Mouse (Mus musculus): ENCODE measurements around the gene Tbc1d8.

Tbc1d8 gene

DNA sequence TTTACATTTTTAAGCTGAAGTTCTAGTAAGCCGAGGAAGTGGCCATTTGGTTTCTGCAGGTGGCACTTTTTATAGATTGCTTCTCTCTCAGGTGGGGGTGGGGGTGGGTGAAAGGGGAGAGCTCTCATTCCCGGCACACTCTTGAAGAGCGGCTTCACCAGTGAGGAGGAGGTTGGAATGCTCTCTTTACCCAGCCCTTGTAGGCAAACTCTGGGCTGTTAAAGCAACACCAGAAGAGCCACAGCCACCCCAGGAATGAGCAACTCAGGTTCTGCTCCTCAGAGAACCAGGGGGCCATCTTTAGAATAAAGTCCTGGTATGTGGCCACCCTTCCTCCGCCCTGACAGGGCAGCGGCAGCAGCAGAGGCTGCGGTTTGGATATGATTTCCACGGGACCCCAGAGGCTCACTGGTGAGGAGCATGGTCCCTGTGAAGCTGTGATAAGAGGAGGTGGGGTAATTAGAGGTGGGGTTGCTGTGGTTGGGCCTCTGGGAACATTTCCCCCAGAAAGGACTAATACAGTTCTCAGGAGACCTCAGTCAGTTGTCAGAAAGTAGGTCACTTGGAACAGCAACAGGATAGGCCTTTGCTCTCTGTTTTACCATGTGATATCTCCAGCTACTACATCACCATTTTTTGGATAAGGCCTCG is 85.2 kb downstream of the Tbc1d8 start:
- no peak for DNase-seq

DNA sequence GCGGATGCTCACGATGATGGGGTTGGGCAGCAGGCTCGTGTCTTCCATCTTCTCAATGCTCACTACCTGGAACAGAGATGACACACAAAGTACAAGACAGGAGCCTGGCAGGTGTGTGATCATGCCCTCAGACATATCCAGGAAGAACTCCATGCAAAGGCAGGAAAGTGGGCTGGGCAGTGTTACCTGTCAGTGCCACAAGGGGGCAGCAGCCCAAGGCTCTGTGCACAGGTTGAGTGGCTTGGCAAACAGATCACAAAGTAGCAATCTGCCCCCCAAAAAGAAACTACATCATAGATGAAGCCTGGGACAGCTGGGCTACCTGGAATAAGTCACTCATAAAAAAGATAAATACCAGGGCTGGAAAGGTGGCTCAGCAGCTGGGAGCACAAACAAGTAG is 86.4 kb downstream of the Tbc1d8 start:
- DNase-seq = peak; percentile 74 to 81

DNA sequence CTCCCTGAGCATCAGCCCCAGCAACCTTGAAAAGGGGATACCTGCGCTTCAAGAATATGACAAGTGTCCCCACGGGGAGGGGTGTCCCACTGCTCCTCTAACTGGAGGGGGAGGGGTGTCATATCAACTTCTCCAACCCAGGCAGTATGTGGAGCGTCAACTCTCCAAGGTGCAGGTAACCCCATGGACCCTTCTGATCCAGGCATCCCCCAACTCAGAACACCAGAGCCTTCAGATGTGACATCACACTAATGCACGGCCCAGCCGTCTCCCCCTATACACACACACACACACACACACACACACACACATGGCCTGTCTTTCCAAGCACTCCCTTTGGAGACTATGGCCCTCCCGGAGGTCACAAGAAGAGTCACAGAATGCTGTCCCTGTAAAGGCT is 86.9 kb downstream of the Tbc1d8 start:
- no peak for DNase-seq

DNA sequence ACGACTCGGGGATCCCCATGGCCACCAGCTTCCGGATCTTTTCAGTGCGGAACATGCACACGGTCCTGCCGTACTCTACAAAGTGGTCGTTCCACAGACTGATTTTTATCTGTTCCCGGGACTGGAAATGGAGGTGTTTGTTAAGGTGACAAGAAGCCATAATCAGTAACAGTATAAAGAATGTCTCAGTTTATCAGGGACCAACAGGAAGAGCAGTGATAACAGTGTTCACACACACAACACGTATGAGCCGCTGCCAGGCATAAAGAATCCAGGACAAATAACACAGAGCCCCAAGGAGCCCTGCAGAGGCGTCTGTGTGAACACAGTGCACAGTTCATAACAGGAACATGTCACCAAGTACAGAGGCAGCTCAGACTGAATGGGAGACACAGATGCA is 89.2 kb downstream of the Tbc1d8 start:
- no peak for DNase-seq

DNA sequence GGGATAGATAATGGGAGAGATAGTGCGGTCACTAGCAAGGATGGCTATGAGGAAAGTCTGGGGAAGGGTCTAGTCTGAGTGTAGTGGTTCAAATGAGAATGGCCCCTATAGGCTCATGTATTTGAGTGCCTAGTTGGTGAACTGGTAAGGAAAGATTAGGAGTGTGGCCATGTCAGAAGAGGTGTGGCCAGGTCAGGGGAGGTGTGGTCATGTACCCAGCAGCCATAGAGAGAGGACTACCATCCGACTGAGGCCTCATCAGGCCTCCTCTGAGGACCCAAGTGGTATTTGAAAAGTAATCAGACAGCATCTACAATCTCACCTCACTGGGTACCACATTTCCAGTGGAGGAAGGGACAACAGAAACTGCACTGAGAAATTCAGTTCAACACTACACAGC is 90.4 kb downstream of the Tbc1d8 start:
- DNase-seq = no peak

DNA sequence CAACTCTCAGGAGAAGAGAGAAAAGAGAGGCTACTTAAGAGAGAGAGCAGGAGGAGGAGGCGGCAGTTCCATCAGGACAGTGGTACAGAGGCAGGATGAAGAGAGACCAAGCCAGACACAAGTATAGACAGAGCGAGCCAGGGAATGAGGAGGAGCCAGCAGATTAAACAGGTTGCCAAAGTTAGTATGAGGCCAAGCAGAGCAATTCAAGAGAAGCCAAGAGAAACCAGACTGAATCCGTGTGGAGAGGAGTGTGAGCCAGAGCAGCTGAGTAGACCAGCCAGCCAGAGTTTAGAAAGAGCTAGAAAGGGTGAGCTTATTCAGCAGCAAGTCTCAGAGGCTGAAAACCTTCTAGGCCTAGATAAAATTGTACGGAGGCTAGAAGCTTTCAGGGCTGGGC is 91.1 kb downstream of the Tbc1d8 start:
- DNase-seq = no peak

DNA sequence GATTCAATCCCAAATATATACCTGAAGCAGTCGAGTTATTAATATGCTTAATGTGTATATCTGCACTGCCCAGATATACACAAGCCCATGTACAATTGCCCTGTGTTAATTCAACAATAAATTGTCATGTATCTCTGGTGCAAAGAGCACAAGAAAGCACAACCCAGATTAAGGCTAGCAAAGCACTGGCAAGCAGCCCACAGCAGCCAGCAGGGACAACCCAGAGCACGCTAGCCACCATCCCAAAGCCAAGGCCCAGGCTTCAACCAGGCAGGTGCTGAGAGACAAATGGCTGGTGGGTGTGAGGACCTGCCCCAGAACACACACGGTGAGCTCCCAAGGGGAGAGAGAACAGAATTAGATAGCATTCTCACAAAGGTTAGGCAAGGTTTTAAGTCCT is 92.1 kb downstream of the Tbc1d8 start:
- no peak for DNase-seq

DNA sequence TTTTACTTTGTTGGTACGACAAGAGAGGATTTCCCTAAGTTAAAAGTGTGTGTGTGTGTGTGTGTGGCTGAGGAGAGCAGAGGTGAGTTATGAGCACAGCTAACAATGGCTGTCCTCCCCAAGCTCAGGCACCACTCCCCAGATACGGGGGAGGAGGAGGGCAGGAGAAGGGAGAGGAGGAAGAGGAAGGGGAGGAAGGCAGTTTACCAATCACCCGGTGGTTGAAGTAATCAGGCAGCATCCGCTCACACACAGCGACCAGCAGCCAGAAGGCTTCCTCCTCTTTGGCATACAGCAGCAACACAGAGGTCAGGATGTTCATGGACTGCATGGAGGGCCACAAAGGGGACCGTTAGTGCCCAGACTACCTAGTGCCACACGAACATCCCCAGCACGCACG is 93.6 kb downstream of the Tbc1d8 start:
- no peak for DNase-seq

DNA sequence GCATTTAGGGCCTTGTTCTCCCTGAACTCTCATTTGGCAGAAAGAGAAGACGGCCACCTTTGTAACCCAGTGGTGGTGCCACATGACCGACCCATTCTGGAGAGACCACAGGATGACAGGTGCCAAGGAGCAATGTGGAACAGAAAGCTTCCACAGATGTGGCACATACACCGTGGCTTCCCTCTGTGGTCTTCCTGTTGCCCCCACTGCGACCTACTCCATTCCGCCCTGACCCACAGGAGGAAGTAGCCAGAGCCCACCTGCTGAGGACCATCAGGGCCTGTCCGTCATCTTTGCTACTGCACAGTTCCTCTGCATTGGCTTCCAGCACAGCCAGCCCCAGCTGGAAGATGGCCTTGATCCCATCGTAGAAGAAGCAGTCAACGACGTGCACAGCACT is 97.5 kb downstream of the Tbc1d8 start:
- DNase-seq = no peak

DNA sequence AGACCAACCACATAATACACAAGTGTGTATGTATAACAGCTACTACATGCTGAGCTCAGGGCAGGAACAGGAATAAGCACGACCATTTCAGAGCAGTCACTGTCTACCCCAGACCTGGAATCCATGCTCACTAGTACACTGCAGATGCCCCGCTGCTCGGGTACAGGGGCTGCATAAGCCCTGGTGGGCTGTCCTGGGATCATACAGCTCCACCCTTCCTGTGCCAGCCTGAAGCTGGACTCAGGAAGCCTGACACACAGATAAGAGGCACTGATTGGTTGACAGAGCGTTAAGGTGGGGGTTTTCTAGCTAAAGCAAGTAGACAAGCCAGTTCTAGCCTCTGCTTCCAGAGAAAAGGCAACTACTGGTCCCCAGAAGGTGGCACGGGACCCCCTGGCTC is 99.5 kb downstream of the Tbc1d8 start:
- DNase-seq = no peak

DNA sequence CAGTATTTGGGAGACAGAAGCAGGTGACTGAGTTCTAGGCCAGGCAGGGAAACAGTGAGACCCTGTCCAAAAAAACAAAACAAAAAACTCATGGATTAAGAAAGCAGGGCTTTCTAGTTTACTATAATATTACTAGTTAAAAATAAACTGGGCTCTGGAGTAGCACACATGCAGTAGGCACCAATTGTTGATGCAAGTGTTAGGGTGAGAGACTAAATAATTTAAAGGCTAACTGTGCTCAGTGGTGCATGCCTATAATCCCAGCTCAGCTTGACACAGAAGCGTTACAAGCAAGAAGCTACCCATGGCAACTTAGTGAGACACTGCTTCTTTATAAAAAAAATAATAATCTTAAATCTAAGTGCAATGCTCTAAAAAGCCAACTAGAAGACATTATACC is 100.0 kb downstream of the Tbc1d8 start:
- DNase-seq = no peak

DNA sequence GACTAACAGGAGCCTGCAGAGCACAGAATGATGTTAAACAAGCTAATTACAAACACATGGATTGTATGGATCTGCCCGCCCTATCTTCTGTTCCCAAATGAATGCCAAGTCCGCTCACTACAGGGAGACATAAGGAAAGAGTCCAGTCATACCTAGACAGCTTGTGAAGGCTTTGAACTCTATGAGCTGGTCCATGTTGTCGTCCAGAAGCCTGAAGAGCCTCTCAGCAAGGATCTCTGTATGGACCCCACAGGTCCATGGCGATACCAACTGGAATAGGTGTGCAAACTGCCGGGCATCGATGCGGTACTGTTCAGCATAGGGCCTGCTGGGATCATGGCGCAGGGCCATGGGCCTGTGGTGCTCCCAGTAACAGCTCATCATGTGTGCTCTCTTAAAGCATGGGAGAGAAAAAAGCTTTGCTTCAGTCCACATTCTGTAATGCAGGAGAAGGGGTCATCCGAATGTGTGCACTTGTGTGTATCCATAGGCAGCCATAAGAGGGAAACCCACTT is 101.8 kb downstream of the Tbc1d8 start:
- DNase-seq = no peak

DNA sequence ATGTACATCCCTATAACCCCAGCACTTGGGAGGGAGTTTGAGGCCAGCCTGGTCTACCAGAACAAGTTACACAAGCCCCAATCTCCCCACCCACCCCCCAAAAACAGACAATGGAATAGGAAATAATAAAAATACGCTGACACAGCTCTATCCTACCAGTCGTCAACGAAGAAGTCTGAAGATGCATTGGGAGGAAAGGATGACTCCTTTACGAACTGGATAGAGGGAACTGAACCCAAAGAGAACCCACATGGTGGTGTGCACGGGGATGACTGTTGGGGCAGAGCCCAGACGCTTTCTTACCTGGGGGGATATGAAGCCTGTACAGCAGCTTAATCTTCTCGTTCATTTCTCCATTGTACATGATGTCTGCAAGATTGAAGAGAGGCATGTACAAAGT is 102.4 kb downstream of the Tbc1d8 start:
- DNase-seq = no peak

DNA sequence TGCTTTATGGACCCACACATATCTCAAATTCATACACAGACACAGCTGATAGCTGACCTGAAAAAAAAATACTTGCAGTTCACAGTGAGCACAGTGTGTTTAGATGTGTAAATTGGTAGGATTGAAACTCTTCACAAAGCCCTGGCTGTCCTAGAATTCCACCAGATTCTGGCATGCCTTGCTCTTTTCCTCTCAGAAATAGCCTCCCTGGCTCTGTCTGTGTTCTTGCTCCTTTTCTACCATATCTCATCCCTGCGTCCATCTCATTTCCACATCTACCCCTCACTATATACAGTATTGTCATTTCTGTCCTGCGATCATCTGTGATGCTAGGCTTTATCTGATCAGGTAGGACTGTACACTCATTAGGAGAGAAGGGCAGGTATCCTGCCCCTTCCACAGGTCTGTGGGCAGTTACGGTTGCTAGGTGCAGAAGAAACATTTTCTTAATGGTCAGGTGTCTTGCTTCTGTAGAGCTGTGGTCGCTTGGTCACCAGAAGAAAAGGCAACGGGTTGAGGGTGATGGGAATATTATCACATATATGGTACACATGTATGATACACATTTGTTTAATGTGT is 104.2 kb downstream of the Tbc1d8 start:
- DNase-seq = no peak

DNA sequence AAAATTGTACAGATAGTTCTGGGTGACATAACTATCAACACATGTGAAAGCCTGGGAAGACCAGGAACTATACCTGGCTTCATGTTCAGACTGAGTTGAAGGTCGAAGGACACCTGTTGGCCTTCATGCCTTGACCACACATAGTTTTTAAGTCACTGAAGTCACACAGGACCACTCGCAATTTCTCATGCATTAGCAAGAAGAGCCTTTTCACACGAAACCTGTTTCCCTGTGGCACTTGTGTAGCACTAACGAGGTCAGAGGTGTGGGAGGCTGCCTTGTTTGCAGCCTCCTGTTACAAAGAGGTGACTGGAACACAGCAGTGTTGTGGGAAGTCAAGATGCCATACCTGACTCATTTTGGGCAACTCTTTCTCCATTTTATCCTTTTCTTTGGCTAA is 105.2 kb downstream of the Tbc1d8 start:
- no peak for DNase-seq

DNA sequence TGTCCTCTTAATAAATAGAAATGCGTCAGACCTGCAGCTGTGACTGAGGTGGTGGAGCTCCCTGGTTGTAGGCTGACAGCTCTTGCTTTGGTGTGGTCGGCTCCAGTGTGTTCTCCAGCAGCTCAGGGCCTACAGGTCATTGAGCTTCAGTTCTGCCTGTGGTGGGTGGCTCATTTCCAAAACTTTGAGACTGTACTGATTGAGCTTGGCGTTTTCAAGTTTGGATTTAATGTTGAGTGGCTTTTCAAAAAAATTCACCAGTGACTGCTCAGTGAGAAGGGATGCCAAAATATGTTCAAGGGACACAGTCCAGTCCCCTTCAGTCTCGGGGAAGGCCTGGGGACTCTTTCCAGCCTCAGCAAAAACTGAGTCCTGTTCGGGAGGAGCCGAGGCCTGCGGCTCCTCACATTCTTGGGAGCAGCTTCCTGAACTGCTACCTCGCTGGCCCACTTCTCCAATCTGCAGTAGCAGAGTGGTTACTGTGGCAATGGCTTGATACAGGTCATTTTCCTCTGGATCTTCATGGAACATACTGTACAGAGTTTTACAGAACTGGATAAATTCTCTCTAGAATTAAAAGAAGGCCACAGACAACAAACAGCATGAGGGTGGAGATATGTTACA is 106.2 kb downstream of the Tbc1d8 start:
- no peak for DNase-seq

DNA sequence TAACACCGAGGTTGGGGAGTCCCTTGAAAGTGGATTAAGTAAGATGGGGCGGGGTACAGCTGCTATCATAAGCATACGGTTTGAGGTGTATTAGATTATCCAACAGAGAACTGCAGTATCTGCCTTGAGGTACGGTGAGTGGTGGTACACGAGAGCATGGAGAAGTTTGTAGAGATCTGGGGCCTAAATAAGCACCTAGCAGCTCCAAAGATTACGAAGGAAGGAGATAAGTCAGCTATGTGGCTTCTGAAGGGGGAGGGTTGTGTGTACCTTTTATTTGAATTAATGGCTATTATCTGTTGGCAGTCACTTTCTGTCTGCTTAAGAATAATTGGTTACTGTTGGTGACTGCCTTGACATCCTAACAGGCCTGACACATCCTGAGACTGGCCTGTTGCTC is 108.1 kb downstream of the Tbc1d8 start:
- DNase-seq = no peak

DNA sequence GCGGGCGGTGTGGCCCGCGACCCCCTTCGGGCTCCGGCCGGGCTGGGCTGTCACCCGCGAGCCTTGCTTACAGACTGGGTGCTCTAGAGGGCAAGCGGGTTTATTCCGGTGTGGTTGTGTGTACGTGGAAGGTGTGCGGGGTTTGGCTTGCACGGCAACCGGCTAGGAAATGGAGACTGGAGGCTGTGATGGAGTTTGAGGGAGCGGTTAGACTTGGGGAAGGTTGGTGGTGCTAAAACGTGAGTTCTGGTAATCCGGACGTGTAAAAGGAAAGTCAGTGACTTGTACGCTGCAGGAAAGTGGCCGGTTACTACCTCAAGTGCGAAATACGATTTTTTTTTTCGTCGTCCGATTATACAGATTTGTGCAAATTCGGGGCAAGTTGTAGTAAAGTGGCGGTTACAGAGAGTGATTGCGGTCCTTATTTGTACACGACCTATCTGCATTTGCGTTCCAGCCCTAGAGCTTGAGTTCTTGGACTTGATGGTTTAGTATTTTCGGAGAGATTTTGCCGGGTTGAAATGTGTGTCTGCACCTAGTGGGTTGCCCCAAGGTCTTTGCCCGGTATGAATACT is 110.2 kb downstream of the Tbc1d8 start:
- DNase-seq = no peak

DNA sequence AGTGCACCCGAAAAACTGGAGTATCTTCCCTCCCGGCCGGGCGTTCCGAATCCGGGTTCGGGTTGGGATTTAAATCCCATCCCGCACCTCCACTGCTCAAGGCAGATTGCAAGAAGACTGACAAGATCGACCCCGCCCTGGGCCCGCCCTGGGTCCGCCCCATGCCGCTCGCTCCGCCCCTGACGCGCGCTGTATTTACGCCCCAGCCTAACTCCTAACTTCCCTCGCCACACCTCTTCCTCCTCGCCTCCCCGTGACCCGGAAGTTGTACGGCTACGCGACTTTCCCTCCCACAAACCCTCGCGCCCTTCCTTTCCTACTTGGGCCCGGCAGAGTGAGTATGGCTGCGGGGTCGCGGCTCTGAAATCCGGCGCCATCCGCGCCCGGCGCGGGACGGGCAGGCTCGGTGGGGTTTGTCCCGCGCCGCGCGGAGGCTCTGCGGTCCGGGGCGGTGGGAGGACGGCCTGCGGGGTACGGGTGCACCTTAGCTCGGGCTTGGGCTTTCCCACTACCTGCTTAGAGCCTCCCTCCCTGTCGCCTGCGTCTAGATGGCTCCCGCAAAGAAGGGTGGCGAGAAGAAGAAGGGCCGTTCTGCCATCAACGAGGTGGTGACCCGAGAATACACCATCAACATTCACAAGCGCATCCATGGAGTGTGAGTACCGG is 110.8 kb downstream of the Tbc1d8 start, which contains the start of gene Rpl31:
Rpl31 (plus strand) TSS at position 242 of the 666 bp plus-strand sequence.
- DNase-seq = peak; percentile 98

DNA sequence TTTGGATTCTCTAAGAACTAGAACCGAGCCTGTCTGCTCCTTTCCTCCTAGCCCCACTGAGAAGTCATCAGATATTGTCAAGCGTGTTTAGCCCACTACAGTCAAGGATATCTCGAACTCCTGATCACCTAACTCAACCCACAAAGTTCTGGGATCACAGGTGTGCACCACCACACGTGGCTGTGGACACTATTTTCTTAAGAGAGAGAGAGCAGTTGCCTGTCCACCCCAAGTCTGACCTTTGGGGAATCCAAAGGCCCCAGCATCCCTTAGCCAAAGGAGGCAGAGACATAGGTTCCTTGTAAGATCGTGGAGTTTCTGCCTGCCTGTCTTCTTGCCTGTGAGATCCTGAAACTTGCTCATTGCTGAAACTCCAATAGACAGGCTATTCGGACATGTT is 111.5 kb downstream of the Tbc1d8 start:
- no peak for DNase-seq

DNA sequence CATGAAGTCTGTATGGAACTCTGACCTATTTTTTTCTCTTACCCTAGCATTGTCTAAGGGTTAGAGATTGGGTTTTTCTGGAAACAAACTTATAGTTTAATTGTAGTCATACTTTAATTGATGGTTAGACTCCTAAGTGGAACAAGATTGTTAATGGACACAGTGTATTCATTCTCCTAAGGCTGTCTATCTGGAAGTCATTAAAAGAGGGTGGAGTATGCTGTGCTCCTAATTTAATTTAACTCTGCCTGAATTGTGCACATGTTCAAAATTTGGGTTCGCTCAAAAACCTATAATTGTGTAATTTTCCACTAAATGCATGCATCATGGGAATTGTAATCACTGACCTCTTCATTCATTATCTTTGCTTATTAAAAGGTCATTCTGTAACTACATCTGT is 113.0 kb downstream of the Tbc1d8 start:
- no peak for DNase-seq

DNA sequence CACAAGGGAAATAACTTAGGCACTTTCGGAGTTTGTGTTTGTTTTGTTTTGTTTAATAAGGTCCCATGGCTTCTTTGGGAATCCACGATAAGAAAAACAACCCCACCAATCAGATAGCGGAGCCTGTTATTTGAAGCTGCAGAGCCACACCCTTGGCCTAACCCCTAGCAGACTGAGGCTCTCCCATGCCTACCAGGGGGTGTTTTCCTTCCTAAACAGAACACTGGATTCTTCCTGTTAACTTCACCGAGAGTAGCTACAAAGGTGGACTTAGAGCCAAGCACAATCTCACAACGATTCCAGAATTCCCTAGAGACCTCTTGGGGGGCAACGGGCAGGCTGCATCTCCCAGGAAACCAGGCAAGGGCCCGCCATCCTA is 116.1 kb downstream of the Tbc1d8 start:
- DNase-seq = no peak

DNA sequence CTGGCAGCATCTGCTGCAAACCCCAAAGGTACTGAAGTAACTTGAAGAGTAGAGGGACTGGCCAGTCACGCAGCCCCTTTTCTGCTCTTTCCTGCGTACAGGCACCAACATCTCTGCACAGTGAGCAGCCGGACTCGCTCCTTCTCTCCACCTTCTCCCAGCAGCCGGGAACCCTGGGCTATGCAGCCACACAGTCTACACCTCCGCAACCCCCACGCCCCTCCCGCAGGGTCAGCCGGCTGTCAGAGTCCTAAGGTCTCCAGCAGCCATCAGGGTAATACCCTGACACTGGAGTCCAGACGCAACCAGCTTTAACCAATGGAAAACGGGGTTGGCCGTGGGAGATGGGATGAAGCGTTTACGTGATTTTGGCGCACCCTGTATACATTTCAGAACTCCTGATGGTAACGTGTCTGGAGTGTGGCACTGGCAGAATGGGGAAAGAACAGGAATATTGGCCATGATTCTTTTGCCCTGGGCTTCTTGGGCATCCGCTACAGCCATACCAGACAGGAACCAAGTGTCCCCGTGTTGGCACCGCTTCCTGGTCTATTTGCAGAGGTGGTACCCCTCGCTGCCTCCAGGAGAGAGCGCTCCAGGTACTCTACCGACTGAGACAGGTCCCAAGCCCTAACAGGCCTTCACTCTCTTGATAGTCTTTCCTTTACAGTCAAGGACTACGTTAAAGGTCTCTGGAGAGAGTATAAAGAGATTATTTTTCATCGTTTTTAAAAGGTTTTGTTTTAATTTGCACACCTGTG is 116.6 kb downstream of the Tbc1d8 start:
- peak in 1 of 2 experiments; percentile 41 for DNase-seq

Measured in kidney, postnatal 25 days (tissue).